Mouse (Mus musculus): ENCODE results near the gene Maneal.

- TF ChIP-seq CTCF (IDR thresholded peaks at IDR 0.05) = no peak
- TF ChIP-seq EP300 (IDR thresholded peaks at IDR 0.05) = no peak
These were observed 44.2 kb upstream of the Maneal start for GRCm38 (mm10) chr4:124905971-124906822.

Data from lung, postnatal 0 days (tissue).